In the genomic region with DNA sequence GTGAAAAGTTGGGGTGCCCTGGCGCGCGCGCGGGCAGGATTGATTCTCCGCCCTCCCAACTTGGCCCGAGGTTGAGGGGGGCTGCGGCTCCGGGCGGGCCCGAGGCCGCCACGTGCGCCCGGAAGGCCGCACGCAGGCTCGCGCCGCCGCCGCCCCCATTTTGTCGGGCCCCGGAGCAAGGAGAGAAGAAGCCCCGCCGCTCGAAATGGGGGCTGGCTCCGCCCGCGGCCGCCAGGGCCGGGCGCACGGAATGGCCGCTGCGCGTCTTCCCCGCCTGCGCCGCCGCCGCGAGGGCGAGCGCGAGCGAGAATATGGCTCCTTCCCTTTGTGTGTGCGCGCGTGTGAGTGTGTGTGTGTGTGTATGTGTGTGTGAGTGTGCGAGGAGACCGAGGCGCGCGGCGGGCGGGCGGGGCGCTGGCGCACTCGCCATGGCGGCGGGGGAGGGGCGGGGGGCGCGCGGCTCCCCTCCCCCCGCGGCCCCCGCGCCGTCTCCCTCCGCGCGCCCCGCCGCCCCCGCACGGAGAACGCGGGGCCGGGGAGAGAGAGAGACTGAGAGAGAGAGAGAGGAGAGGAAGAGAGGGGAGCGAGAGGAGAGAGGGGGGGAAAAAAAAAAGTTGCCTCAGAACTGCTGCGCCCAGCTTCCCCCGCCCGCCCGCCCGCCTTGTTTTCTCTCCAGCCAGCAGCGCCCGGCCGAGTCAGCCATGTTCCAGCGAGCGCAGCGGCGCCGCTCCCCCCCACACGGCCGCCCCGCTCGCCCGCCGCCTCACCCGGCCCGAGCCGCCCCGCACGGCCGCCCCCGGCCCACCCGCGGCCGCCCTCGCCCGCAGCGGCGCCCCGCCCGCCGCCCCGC, we compare ENCODE assay signal across 1 mouse cellular context.
TF ChIP-seq lines count a peak whose summit lies in the region.

No protein-coding gene starts in this region.

TF ChIP-seq in CH12.LX, 34 proteins besides CTCF, POLR2A, EP300 and RAD21 (continued from another document):
- TF ChIP-seq NELFE (IDR thresholded peaks at IDR 0.05; ENCODE audit: low read depth, low read length), result no peak
- peak; percentile 2; the same call in 1 of the 2 replicates for TF ChIP-seq SMC3 (IDR thresholded peaks at IDR 0.05; ENCODE audit: low read depth, low read length)
- no peak for TF ChIP-seq MAX (IDR thresholded peaks at IDR 0.05; ENCODE audit: low read length)
- TF ChIP-seq JUND (conservative IDR thresholded peaks at IDR 0.05; ENCODE audit: low read depth, low read length), result no peak
- no peak for TF ChIP-seq JUN (IDR thresholded peaks at IDR 0.05; ENCODE audit: insufficient read depth, low read depth, low read length)
- TF ChIP-seq ETS1 (conservative IDR thresholded peaks at IDR 0.05; ENCODE audit: low read depth, low read length), result no peak
- no peak for TF ChIP-seq MAZ (IDR thresholded peaks at IDR 0.05; ENCODE audit: low read depth, low read length)
- no peak; the same call in 1 of the 2 replicates for TF ChIP-seq MEF2A (IDR thresholded peaks at IDR 0.05; ENCODE audit: borderline replicate concordance, low read depth, low read length)
- TF ChIP-seq ZNF384 (IDR thresholded peaks at IDR 0.05; ENCODE audit: low read depth, low read length), result no peak
- no peak for TF ChIP-seq E2F4 (IDR thresholded peaks at IDR 0.05; ENCODE audit: insufficient replicate concordance, low read depth, low read length)
- peak; percentile 93 for TF ChIP-seq MXI1 (IDR thresholded peaks at IDR 0.05; ENCODE audit: low read depth, low read length)
- no peak for TF ChIP-seq ZKSCAN1 (IDR thresholded peaks at IDR 0.05; ENCODE audit: borderline replicate concordance, low read depth, low read length)
- TF ChIP-seq UBTF (IDR thresholded peaks at IDR 0.05; ENCODE audit: low read depth, low read length), result 0 out of 2 replicates have a peak, but pooled peaks have one; percentile 47
- no peak for TF ChIP-seq RCOR1 (conservative IDR thresholded peaks at IDR 0.05; ENCODE audit: low read depth, low read length)
- TF ChIP-seq IRF4 (IDR thresholded peaks at IDR 0.05; ENCODE audit: low read depth, low read length), result no peak
- TF ChIP-seq MAFK (IDR thresholded peaks at IDR 0.05; ENCODE audit: insufficient replicate concordance, low read length), result no peak
- peak; percentile 54; the same call in 1 of the 2 replicates for TF ChIP-seq ZMIZ1 (IDR thresholded peaks at IDR 0.05; ENCODE audit: low read depth, low read length)
- TF ChIP-seq HCFC1 (IDR thresholded peaks at IDR 0.05; ENCODE audit: low read depth, low read length), result no peak
- no peak for TF ChIP-seq CHD2 (IDR thresholded peaks at IDR 0.05; ENCODE audit: low read length)
- TF ChIP-seq PAX5 (IDR thresholded peaks at IDR 0.05; ENCODE audit: low read length), result no peak
- TF ChIP-seq ELF1 (IDR thresholded peaks at IDR 0.05; ENCODE audit: low read depth, low read length), result 0 out of 2 replicates have a peak, but pooled peaks have one; percentile 42
- peak; percentile 70 for TF ChIP-seq BHLHE40 (IDR thresholded peaks at IDR 0.05; ENCODE audit: low read depth, low read length)
- peak; percentile 53 for TF ChIP-seq TCF12 (IDR thresholded peaks at IDR 0.05; ENCODE audit: low read depth, low read length)
- peak; percentile 57 for TF ChIP-seq SIN3A (IDR thresholded peaks at IDR 0.05; ENCODE audit: low read length)
- TF ChIP-seq USF2 (conservative IDR thresholded peaks at IDR 0.05; ENCODE audit: low read depth, low read length), result no peak
- no peak for TF ChIP-seq ZC3H11A (IDR thresholded peaks at IDR 0.05; ENCODE audit: low read depth, low read length)
- TF ChIP-seq POLR2AphosphoS2 (IDR thresholded peaks at IDR 0.05; ENCODE audit: low read depth, low read length), result no peak
